Mouse (Mus musculus) cortical plate, adult 2 months (tissue): ENCODE measurements around the gene Fam151b. TPM values are rescaled to one million over a fixed set of nuclear protein-coding genes. Genes with fewer than 3 reads are reported as not detected.
A peak's percentile ranks its signal among the peaks of the same experiment; 100 is the strongest.

Source experiments
- H3K27ac ChIP-seq: fragments of 200-500 bp; 2 replicates; pipeline ENCODE4 v1.5.1; 2012; ENCODE audit warnings: low read length, control low read depth, inconsistent platforms; ENCODE audit not compliant: insufficient read depth
- H3K4me1 ChIP-seq: fragments of 200-500 bp; 2 replicates; pipeline ENCODE4 v1.6.1; 2011; ENCODE audit warnings: low read length; ENCODE audit not compliant: control insufficient read depth, insufficient read depth
- H3K4me3 ChIP-seq: fragments of 200-500 bp; 2 replicates; pipeline ENCODE4 v1.5.1; 2011; ENCODE audit warnings: mild to moderate bottlenecking, low read length, control low read depth; ENCODE audit not compliant: insufficient read depth
- CTCF ChIP-seq: fragments of 200-500 bp; IDR thresholded peaks from 2 replicates; pipeline ENCODE4 v1.5.1; 2011; ENCODE audit warnings: mild to moderate bottlenecking, control low read depth, low read length; ENCODE audit not compliant: insufficient read depth; ENCODE audit errors: extremely low read depth
- POLR2A ChIP-seq: fragments of 200-500 bp; IDR thresholded peaks from 2 replicates; pipeline ENCODE4 v1.6.1; 2011; ENCODE audit warnings: mild to moderate bottlenecking, low read length, control low read depth; ENCODE audit not compliant: insufficient read depth; ENCODE audit errors: extremely low read depth
- polyA plus RNA-seq: library from polyadenylated mRNA; depleted of rRNA; stranded (reverse); fragments of >200 nt; gene quantifications from 2 replicates; pipeline ENCODE4 v1.2.3, GENCODE M21; 2012

The Fam151b gene
- polyA plus RNA-seq, 1 experiment: 11.7 TPM

DNA sequence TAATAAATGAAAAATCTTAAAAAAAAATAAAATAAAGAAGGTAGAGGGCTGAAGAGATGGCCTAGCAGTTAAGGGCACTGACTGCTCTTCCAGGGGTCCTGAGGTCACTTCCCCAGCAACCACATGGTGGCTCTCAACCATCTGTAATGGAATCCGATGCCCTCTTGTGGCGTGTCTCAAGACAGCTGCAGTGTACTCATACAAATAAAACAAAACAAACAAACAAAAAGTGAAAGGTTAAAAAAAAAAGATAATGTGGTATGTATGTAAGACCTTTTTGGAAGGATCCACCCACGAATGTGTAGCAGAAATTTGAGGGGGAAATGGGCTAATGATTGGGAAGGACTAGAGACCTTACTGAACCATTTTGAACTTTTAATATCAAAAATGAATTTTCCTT is 467 bp downstream of the Fam151b start:
- Histone ChIP-seq H3K4me1 (no peaks in the 10 kb centered on the region), H3K27ac (no peak overlapping the region), H3K4me3 (peak overlapping the region; percentile 36)
- no peak for TF ChIP-seq POLR2A
- peak; percentile 48 for TF ChIP-seq CTCF

DNA sequence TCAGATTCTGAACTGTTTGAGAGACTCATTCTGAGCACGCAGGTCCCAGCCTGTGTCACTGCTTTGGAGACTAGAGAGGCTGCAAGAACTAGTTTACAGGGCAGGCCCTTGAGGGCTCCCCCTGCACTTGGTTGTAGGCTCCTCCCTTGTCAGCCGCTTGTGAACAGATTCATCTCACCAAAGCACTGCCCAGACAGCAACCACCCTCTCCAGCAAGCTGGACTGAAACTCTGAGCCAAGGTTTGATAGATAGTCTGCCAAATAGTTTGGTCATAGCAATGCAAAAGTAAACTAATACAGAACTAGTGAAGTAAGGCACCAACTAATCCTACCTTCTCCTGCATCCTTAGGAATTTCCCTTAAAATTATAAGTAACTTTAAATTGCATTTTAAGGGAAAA is 13.7 kb downstream of the Fam151b start:
- H3K27ac ChIP-seq: no peak overlapping the region
- TF ChIP-seq CTCF (no peak), POLR2A (no peak)
- no peaks in the 10 kb centered on the region for H3K4me1 ChIP-seq
- no peak overlapping the region for H3K4me3 ChIP-seq

DNA sequence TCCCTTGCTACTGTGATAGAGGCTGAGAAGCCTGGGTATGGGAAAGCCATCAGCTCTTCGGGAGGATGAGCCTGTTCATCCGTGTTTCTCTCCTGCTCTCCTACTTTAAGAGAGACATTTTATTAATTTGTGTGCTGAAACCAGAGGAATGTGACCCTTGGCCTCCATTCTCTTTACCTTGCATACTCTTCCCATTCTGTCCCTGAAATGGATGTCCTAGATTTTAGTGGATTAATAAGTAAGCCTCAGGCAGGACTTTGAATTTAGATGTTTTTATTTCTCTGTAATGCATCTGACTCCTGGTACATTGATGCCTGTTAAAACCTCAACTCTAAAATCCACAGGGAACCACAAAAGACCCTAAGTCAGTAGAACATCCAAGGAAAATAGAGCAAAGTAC is 14.4 kb downstream of the Fam151b start:
- no peaks in the 10 kb centered on the region for H3K4me1 ChIP-seq
- no peak overlapping the region for H3K4me3 ChIP-seq
- no peak overlapping the region for H3K27ac ChIP-seq
- TF ChIP-seq POLR2A (no peak), CTCF (no peak)

DNA sequence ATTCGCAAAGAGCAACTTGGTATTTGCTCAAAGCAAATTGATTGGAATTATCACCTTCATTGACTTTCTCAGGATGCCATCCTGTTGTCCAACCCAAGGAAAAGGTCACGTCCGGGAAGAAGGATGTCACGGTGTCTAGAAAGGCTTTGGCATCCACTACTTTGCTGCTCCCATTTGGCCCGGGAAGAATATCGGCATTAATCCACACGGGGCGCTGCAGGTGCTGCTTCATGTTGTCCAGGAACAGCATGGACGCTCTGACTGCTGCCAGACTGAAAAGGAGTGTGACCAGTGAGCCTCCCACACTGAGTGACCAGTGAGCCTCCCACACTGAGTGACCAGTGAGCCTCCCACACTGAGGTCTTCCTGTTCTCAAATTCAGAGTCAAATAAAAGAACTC is 15.9 kb downstream of the Fam151b start:
- no peak for TF ChIP-seq CTCF
- no peak for TF ChIP-seq POLR2A
- Histone ChIP-seq H3K4me1 (no peaks in the 10 kb centered on the region), H3K4me3 (no peak overlapping the region), H3K27ac (no peak overlapping the region)

DNA sequence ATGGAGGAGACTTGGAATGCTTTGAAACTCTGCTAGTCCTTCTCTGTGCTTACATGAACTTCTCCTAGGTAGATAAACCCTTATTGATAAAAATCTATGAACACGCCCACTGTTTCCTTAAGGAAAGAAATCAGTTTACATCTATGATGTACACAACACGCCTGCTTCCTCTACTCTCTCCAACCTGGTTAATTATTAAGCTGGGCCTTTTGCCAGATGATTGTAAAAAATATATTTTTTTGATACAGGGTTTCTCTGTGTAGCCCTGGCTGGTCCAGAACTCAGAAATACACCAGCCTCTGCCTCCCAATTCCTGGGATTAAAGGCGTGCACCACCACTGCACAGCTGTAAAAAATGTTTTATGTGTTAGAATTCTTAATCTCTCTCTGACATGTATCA is 19.1 kb downstream of the Fam151b start:
- TF ChIP-seq CTCF (no peak), POLR2A (no peak)
- Histone ChIP-seq H3K27ac (no peak overlapping the region), H3K4me3 (no peak overlapping the region), H3K4me1 (no peaks in the 10 kb centered on the region)

DNA sequence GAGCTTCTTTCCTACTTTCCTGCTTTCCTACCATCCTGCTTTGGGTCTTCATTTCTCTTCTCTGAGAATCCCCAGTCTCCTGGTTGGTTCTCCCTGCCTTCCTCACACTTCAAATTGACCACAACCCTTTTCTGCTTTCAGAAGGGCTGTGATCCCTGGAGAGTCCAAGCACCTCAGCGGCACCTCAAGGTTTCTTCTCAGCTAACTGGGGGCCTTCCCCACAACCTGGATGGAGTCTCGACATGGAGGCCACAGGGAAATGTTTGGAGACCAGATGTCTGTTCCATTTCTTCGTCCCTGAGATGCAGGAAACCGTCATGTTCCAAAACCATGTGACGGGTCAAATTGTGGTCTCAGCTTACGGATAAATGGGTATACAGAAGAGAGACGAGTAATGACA is 36.9 kb downstream of the Fam151b start:
- H3K4me3 ChIP-seq: no peak overlapping the region
- no peaks in the 10 kb centered on the region for H3K4me1 ChIP-seq
- TF ChIP-seq CTCF (no peak), POLR2A (no peak)
- no peak overlapping the region for H3K27ac ChIP-seq

DNA sequence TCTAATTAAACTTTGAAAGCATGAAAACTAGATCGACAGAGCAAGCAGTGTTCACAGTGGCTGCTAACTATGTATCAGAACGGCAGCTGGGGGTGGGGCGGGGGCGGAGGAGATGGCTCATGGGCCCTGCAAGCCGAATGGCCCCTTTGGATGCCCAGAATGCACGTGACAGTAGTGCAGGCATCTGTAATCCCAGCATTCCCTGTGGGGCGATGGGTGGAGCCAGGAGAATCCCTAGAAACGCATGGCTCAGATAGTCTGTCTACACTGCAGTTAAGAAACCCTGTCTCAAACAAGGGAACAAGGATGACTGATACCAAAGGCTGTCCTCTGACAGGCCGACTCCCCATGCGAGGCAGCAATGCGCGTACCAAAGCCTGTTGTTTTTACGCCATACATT is 43.5 kb downstream of the Fam151b start:
- Histone ChIP-seq H3K4me3 (no peak overlapping the region), H3K4me1 (no peaks in the 10 kb centered on the region), H3K27ac (no peak overlapping the region)
- TF ChIP-seq POLR2A: no peak
- no peak for TF ChIP-seq CTCF

DNA sequence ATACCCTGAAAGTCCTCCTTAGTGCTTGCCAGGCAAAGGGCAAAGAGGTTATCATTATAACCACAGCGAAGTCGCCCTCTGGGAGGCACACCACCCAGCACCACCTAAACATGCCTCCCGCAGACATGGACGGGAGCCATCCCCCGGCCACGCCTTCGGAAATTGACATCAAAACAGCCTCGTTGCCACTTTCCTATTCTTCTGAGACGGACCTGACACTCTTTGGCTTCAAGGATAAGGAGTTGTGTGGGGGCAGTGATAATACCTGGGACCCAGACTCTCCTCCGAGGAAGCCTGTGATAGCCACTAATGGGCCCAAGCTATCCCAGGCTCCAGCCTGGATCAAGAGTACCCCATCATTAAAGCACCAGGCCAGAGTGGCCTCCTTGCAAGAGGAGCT is 45.2 kb downstream of the Fam151b start:
- no peak overlapping the region for H3K4me3 ChIP-seq
- no peak overlapping the region for H3K27ac ChIP-seq
- H3K4me1 ChIP-seq: no peaks in the 10 kb centered on the region
- no peak for TF ChIP-seq CTCF
- no peak for TF ChIP-seq POLR2A

DNA sequence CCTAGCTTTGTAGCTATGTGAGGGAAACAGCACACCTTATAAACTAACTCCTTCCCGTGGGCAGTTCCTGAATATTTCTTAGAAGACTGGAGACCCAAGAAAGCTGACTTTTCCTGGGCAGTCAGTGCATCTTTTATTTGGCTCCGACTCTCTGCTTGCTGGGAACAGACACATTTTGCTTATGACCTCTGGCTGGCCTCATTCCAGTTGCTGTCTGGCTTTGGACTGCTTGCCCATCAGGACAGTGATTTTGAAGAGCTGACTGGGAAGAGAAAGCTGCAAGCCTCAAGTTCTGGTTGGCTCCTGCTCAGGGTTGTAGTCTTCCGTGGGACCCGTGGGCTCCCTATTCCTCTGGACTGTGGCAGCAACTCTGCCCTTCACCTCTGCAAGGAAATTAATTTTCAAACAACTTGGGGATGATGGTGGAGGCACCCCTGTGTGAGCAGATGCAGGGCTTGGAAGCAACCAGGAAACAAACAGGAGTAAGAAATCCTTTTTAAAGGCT is 56.4 kb downstream of the Fam151b start:
- Histone ChIP-seq H3K27ac (no peak overlapping the region), H3K4me3 (peak overlapping the region; percentile 59), H3K4me1 (no peaks in the 10 kb centered on the region)
- TF ChIP-seq POLR2A: no peak
- TF ChIP-seq CTCF: no peak

DNA sequence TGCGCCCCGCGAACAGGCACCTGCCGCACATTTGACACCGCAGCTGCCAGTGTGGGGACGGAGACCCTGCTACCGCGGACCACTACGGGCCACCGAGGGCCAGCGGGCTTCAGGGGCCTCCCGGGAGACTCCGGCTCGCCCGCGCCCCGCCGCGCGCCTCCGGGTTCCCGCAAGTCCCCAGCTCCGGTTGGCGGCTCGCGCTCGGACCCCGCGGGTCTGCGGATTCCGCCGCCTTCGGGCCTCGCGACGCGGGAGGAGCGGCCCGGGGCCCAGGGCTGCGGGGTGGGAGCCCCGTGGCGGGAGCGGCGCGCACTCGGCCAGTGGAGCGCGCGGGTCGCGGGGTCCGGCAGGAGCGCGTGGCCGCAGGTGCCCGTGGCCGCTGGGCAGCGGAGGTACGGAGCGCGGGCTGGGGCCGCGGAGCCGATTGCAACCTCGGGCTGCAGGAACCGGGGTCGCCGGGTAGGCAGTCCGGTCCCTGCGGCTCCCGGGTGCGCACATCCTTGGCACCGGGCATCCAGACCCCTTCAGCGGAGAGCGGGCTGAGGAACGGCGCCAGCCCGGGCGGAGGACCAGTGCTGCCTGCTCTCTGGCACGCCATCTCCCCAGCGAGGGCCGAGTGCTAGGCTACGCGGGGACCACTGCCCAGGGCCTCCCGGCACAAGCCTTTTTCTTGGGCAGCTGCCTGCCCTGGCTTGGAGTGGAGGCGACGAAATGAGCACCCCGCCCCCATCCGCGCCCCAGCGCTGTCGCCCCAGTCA is 57.3 kb downstream of the Fam151b start:
- H3K27ac ChIP-seq: no peak overlapping the region
- TF ChIP-seq CTCF: no peak
- TF ChIP-seq POLR2A: no peak
- no peaks in the 10 kb centered on the region for H3K4me1 ChIP-seq
- peak overlapping the region; percentile 59 for H3K4me3 ChIP-seq
